Mouse (Mus musculus) gastrocnemius, postnatal 4 days (tissue): ENCODE data around the gene Cc2d2a. TPM values are rescaled to one million over a fixed set of nuclear protein-coding genes. Genes with fewer than 3 reads are reported as not detected.

Experiments
- total RNA-seq, 2 experiments: library from RNA; stranded (reverse); gene quantifications; 2 replicates each; pipeline ENCODE4 v1.2.3; 2021

Gene Cc2d2a
- total RNA-seq, 2 experiments from 2014 or later: 15.3 to 17.5 TPM

Other genes with a start within 250 kb of the Cc2d2a start
- 1 to 10 TPM; 3.5 to 4.2 TPM for gene C1qtnf7, start 146.8 kb upstream of the Cc2d2a start, total RNA-seq
- under 1 TPM; 0.25 to 0.36 TPM for gene Bst1, start 156.5 kb downstream of the Cc2d2a start, total RNA-seq
- gene Fbxl5, start 159.3 kb downstream of the Cc2d2a start, total RNA-seq: 10 to 100 TPM; 32.4 to 35.5 TPM
- gene Cd38, start 206.2 kb downstream of the Cc2d2a start, total RNA-seq: 1 to 10 TPM; 4.9 to 5.7 TPM